10 mouse cellular contexts compared by ENCODE assay signal in genomic region chr17:36357512-36357911, GRCm38 (mm10). TPM values are rescaled to one million over a fixed set of nuclear protein-coding genes. Genes with fewer than 3 reads are reported as not detected.
DNase-seq lines count a peak whose midpoint lies in the region; ATAC-seq and TF ChIP-seq lines count a peak whose summit lies in the region.
"Not testable (repeated sequence)": the region's sequence is repeated elsewhere in the genome, so short reads cannot be mapped to it uniquely, and the experiment has no call there.
"Had no signal": no experiment of that assay in that cellular context is flagged by ENCODE, and none has a peak within 500 bp of the region (broad histone marks: within the 10 kb centered on the region; RNA-seq: fewer than 3 reads in every experiment).

No protein-coding gene starts in this region.

- H3K9ac ChIP-seq in CH12.LX (ENCODE audit: insufficient read depth, low read depth); embryonic facial prominence, embryonic 11.5 days (replicated peaks; ENCODE audit: low read length); liver, adult 2 months (ENCODE audit: low read depth, low read length): not testable (repeated sequence)

- H3K27ac ChIP-seq in CH12.LX (ENCODE audit: insufficient read depth, low read depth); embryonic facial prominence, embryonic 11.5 days (replicated peaks; ENCODE audit: low read depth, low read length); liver, adult 2 months (replicated peaks; ENCODE audit: insufficient read depth, low read depth, low read length): not testable (repeated sequence)

- peak; percentile 40 for TF ChIP-seq RAD21 in CH12.LX (IDR thresholded peaks at IDR 0.05; ENCODE audit: low read depth, low read length)

- not testable (repeated sequence) for H3K9me3 ChIP-seq in CH12.LX (replicated peaks; ENCODE audit: low read length); embryonic facial prominence, embryonic 11.5 days (replicated peaks; ENCODE audit: control insufficient read depth, low read length)

- not testable (repeated sequence) for TF ChIP-seq POLR2A in CH12.LX (IDR thresholded peaks at IDR 0.05; ENCODE audit: low read depth, low read length); liver, adult 2 months (IDR thresholded peaks at IDR 0.05; ENCODE audit: extremely low read depth, insufficient read depth, low read length)

- not testable (repeated sequence) for H3K4me1 ChIP-seq in CH12.LX (ENCODE audit: control insufficient read depth in 1 of 2, insufficient read depth in 2 of 2); embryonic facial prominence, embryonic 11.5 days (ENCODE audit: control insufficient read depth, insufficient read depth, low read length); liver, adult 2 months (ENCODE audit: control insufficient read depth, insufficient read depth, low read length)

- H3K36me3 ChIP-seq in CH12.LX (replicated peaks in 1 of 2; ENCODE audit: control insufficient read depth in 1 of 2, insufficient read depth in 1 of 2, low read length in 1 of 2); embryonic facial prominence, embryonic 11.5 days (replicated peaks; ENCODE audit: control insufficient read depth, insufficient read depth, low read depth, low read length); liver, adult 2 months (ENCODE audit: control insufficient read depth, insufficient read depth, low read length): not testable (repeated sequence)

- H3K79me2 ChIP-seq in CH12.LX (replicated peaks; ENCODE audit: control insufficient read depth, extremely low read depth, insufficient read depth, poor library complexity, severe bottlenecking); liver, adult 2 months (ENCODE audit: control insufficient read depth, insufficient read depth, low read length): not testable (repeated sequence)

- in situ Hi-C loops in CH12.LX (cut with MboI; ENCODE audit: low pct_ligation_motif_present, low pct_unique_long_range_greater_than_20kb, low sequenced_read_pairs), result loop anchor here (25.0 kb wide), 1 partner anchor 430 kb away; no protein-coding TSS in a partner anchor

- not testable (repeated sequence) for H3K4me3 ChIP-seq in CH12.LX (replicated peaks in 1 of 3; ENCODE audit: low read depth in 2 of 3, low read length in 2 of 3, poor library complexity in 1 of 3); embryonic facial prominence, embryonic 11.5 days (ENCODE audit: low read depth, low read length); liver, adult 2 months (ENCODE audit: insufficient read depth, low read depth, low read length)

- ATAC-seq in embryonic facial prominence, embryonic 11.5 days (replicated peaks; ENCODE audit: insufficient number of reproducible peaks, low FRiP score, low TSS enrichment, low read depth), result not testable (repeated sequence)

- TF ChIP-seq CTCF in CH12.LX (conservative IDR thresholded peaks at IDR 0.05 in 1 of 2, IDR thresholded peaks at IDR 0.05 in 1 of 2; ENCODE audit: low read depth in 2 of 2, low read length in 2 of 2), result peak; percentile 49 to 63; a peak in 3 of 4 replicates
- peak; percentile 45; the same call in 1 of the 2 replicates for TF ChIP-seq CTCF in liver, adult 2 months (IDR thresholded peaks at IDR 0.05; ENCODE audit: low read depth, low read length)

- dilution Hi-C loops in CH12.LX (cut with MboI; ENCODE audit: extremely low pct_ligation_motif_present, extremely low pct_unique_long_range_greater_than_20kb, low sequenced_read_pairs), result not testable (repeated sequence)

- H3K4me2 ChIP-seq in CH12.LX (ENCODE audit: insufficient read depth, low read depth, poor library complexity, severe bottlenecking); embryonic facial prominence, embryonic 11.5 days (ENCODE audit: low read depth, low read length): not testable (repeated sequence)

- DNase-seq in CH12.LX (ENCODE audit: extremely low read depth), result peak; percentile 19
- peak; percentile 16 for DNase-seq in brain, adult 2 months (ENCODE audit: low read depth, low spot score)
- peak; percentile 43 for DNase-seq in embryonic facial prominence, embryonic 11.5 days (ENCODE audit: low spot score)
- DNase-seq in heart, postnatal 36 days, result peak; percentile 26 to 37
- DNase-seq in layer of hippocampus, adult 18-20 months (ENCODE audit: low spot score in 2 of 2), result peak; percentile 11 to 78
- peak; percentile 14 for DNase-seq in liver, adult 2 months (ENCODE audit: extremely low read depth, low read depth, low spot score)
- peak; percentile 33 for DNase-seq in neural tube, embryonic 10.5 days (ENCODE audit: extremely low spot score, low spot score)
- DNase-seq in thymus, postnatal 14 days, result peak; percentile 56

- intact Hi-C loops in heart, postnatal 36 days (cut with DNase I), result loop anchor here (2.0 to 5.0 kb wide), 3 partner anchors 50 to 431 kb away; no protein-coding TSS in a partner anchor

- TF ChIP-seq EP300 in CH12.LX (IDR thresholded peaks at IDR 0.05; ENCODE audit: low read length), result not testable (repeated sequence)

- peaks cover 31% of the 10 kb centered on the region for H3K27me3 ChIP-seq in CH12.LX (replicated peaks)
- not testable (repeated sequence) for H3K27me3 ChIP-seq in embryonic facial prominence, embryonic 11.5 days (ENCODE audit: control insufficient read depth, insufficient read depth, low read length); liver, adult 2 months (ENCODE audit: control insufficient read depth, insufficient read depth, low read length)

TF ChIP-seq in CH12.LX, 34 proteins besides CTCF, POLR2A, EP300 and RAD21:
- TF ChIP-seq SMC3 (IDR thresholded peaks at IDR 0.05; ENCODE audit: low read depth, low read length), result peak; percentile 60

RNA-seq across cellular contexts. Expression of gene H2-M10.3, which starts 10.7 kb away (rescaled TPM):
- total RNA-seq in CH12.LX (2012; rRNA removed), result 0.13 and 0.17 TPM in 2 replicates
- not detected in 2 replicates for total RNA-seq in CH12.LX (2014; rRNA removed)
- polyA plus RNA-seq in CH12.LX (2012; ENCODE audit: insufficient read length, low read depth), result not detected in 2 replicates
- not detected in 2 replicates for polyA plus RNA-seq in embryonic facial prominence, embryonic 11.5 days (2014; fragmentation: Nextera tagmentation; extraction: Ambion mirVana)
- total RNA-seq in heart, postnatal 36 days (2021), result not detected
- total RNA-seq in layer of hippocampus, adult 18-20 months (2021), result not detected
- total RNA-seq in liver, adult 2 months (2014; rRNA removed), result not detected in 2 replicates
- polyA plus RNA-seq in liver, adult 2 months (2012; rRNA removed), result not detected in 2 replicates
- polyA plus RNA-seq: erythroblast, embryonic 14.5 days; heart, embryonic 11.5 days had no signal

RNA-seq across cellular contexts. Expression of gene H2-M10.1, which starts 31.6 kb away (rescaled TPM):
- total RNA-seq in CH12.LX (2012; rRNA removed) (16.7 and 21.4 TPM in 2 replicates), CH12.LX (2014; rRNA removed) (0.43 and 0.78 TPM in 2 replicates)
- 0.66 and 1.5 TPM in 2 replicates for polyA plus RNA-seq in CH12.LX (2012; ENCODE audit: insufficient read length, low read depth)
- polyA plus RNA-seq in embryonic facial prominence, embryonic 11.5 days (2014; fragmentation: Nextera tagmentation; extraction: Ambion mirVana), result not detected in 2 replicates
- total RNA-seq in heart, postnatal 36 days (2021), result not detected
- total RNA-seq in layer of hippocampus, adult 18-20 months (2021), result not detected
- not detected in 2 replicates for total RNA-seq in liver, adult 2 months (2014; rRNA removed)
- polyA plus RNA-seq in liver, adult 2 months (2012; rRNA removed), result not detected in 2 replicates
- polyA plus RNA-seq: erythroblast, embryonic 14.5 days; heart, embryonic 11.5 days had no signal
